Mouse (Mus musculus): ENCODE data around the gene Ccr1l1. TPM values are rescaled to one million over a fixed set of nuclear protein-coding genes. Genes with fewer than 3 reads are reported as not detected.

Gene Ccr1l1
- polyA plus RNA-seq, 1 experiment from 2014 or later, result not detected

DNA sequence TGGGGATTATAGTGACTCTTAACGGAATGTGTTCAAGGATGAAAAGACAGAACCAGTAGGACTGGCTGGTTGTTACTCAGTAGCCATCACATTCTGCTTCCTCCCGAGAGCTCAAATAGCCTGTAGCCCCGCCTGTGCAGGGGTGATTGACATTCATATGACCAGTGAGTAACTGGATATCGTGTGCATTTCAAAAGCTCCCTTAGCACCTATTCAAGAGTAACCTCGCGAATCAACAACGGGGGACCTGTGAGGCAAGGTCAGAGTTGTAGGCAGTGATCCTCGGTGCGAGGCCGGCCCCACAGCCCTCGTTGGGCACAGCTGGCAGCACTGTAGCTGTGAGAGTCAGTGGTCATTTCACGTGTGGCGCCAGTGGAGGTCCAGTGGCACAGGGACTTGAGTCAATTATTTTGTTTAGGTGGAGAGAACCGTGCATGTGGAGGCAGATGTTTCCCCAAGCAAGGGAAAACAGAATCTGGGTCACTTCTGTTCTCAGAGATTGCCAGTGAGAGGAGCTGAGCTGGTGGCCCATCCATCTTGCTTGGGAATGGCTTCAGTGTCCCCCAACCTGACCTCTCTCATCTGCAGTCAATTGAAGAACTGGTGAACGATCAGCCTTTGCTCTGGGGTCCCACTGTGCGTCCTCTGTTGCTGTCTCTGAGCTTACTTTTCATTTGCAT is 50.8 kb downstream of the Ccr1l1 start:
- Histone ChIP-seq H3K27me3 (ENCODE audit: control insufficient read depth, insufficient read depth, low read length) (no peaks in the 10 kb centered on the region), H3K4me1 (ENCODE audit: control insufficient read depth, insufficient read depth, low read length) (peaks cover 2% of the 10 kb centered on the region), H3K4me3 (ENCODE audit: low read depth, low read length) (no peak overlapping the region), H3K9me3 (ENCODE audit: control insufficient read depth, low read length) (no peaks in the 10 kb centered on the region), H3K9ac (ENCODE audit: low read length) (no peak overlapping the region), H3K27ac (ENCODE audit: low read depth, low read length) (no peak overlapping the region), H3K36me3 (ENCODE audit: control insufficient read depth, insufficient read depth, low read length) (no peaks in the 10 kb centered on the region), H3K4me2 (no peak overlapping the region)
- ATAC-seq (ENCODE audit: low FRiP score) (no peak), DNase-seq (ENCODE audit: low spot score, missing footprints) (no peak)
- 58% methylated on average over 16 of the region's 16 CpGs for WGBS

Other genes starting within 250 kb of the Ccr1l1 start
- 0.16 and 0.19 TPM in 2 replicates for gene Cxcr6, start 171.9 kb downstream of the Ccr1l1 start, polyA plus RNA-seq (2014; fragmentation: Nextera tagmentation; extraction: Ambion mirVana)
- 6.7 and 7.8 TPM in 2 replicates for gene Fyco1, start 126.5 kb downstream of the Ccr1l1 start, polyA plus RNA-seq (2014; fragmentation: Nextera tagmentation; extraction: Ambion mirVana)
- not detected in 2 replicates for gene Xcr1, start 116.4 kb downstream of the Ccr1l1 start, polyA plus RNA-seq (2014; fragmentation: Nextera tagmentation; extraction: Ambion mirVana)
- gene Ccr1, start 9.7 kb downstream of the Ccr1l1 start, polyA plus RNA-seq (2014; fragmentation: Nextera tagmentation; extraction: Ambion mirVana), result 1.4 and 2.0 TPM in 2 replicates
- gene Ccr3, start 43.6 kb upstream of the Ccr1l1 start, polyA plus RNA-seq (2014; fragmentation: Nextera tagmentation; extraction: Ambion mirVana), result not detected in 2 replicates
- 0.33 and 0.37 TPM in 2 replicates for gene Ccr2, start 123.5 kb upstream of the Ccr1l1 start, polyA plus RNA-seq (2014; fragmentation: Nextera tagmentation; extraction: Ambion mirVana)
- gene Ccr5, start 143.1 kb upstream of the Ccr1l1 start, polyA plus RNA-seq (2014; fragmentation: Nextera tagmentation; extraction: Ambion mirVana), result 0.15 and 0.25 TPM in 2 replicates

Measured in midbrain, embryonic 11.5 days (tissue).